Mouse (Mus musculus) brain, embryonic 14.5 days (tissue): Measurements from ENCODE around the gene Sgms1.

Source experiments
- CTCF ChIP-seq: fragments of 200-500 bp; IDR thresholded peaks from 2 replicates; pipeline ENCODE4 v1.5.1; 2012; ENCODE audit warnings: inconsistent platforms, mild to moderate bottlenecking, moderate library complexity, borderline replicate concordance; ENCODE audit not compliant: insufficient read depth, insufficient read length; ENCODE audit errors: extremely low read depth
- POLR2A ChIP-seq: fragments of 200-500 bp; IDR thresholded peaks from 2 replicates; pipeline ENCODE4 v1.6.1; 2012; ENCODE audit warnings: mild to moderate bottlenecking, inconsistent platforms, borderline replicate concordance; ENCODE audit not compliant: poor library complexity, insufficient read depth, insufficient read length, severe bottlenecking; ENCODE audit errors: extremely low read depth

DNA sequence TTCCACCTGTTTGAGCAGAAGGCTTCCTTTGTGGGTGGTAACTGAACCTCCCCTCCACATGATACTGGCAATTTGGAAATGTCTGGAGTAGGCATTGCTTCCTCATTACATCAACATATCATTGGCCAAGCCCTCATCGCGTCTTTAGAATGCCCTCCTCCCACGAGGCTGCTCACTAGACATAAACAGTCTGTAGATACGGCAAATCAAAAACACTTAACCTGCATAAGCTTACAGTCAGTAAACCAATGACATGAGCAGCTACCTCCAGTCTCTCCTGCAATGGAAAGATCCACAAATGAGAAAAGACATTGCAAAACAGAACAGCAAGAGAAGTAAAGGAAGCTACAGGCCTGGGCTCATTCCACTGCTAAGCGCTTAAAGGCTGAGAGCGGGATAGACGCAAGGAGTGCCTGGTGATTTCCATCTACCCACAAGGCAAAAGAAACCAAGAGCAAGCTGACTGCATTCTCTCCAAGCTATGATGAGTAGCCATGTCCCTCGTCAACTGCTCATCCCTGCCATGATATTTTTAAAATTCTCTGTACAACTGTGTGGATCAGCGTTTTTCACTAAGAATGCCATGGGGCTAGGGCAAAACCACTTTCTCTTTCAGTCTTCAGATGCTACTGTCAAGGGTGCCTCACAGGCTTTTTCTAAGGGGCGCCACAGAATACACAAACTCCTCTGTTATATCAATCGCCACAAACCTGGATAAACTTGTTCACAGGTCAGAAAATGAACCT, 117.9 kb downstream of the Sgms1 start:
- TF ChIP-seq POLR2A (no peak), CTCF (no peak)
